Mouse (Mus musculus) heart, embryonic 16.5 days (tissue): ENCODE results near the gene a. TPM values are rescaled to one million over a fixed set of nuclear protein-coding genes. Genes with fewer than 3 reads are reported as not detected.

Experiments
- ATAC-seq: fragments of 200-750 bp; cut with Nextera tagmentation; replicated peaks from 2 replicates; pipeline ENCODE4 v1.8.0; 2017; ENCODE audit warnings: moderate number of reproducible peaks; ENCODE audit not compliant: insufficient read depth, low FRiP score; ENCODE audit errors: extremely low read depth
- H3K27ac ChIP-seq: fragments of 300-500 bp; sonication (generic); 2 replicates; pipeline ENCODE4 v1.5.1; 2014; ENCODE audit warnings: mild to moderate bottlenecking, low read length, control low read depth, moderate library complexity
- H3K27me3 ChIP-seq: fragments of 300-500 bp; sonication (generic); 2 replicates; pipeline ENCODE4 v1.6.1; 2014; ENCODE audit warnings: low read length, mixed read lengths; ENCODE audit not compliant: control insufficient read depth, insufficient read depth
- H3K36me3 ChIP-seq: fragments of 300-500 bp; sonication (generic); 2 replicates; pipeline ENCODE4 v1.6.1; 2014; ENCODE audit not compliant: control insufficient read depth, insufficient read depth
- H3K4me1 ChIP-seq: fragments of 300-500 bp; sonication (generic); 2 replicates; pipeline ENCODE4 v1.6.1; 2014; ENCODE audit warnings: low read length, mixed read lengths; ENCODE audit not compliant: control insufficient read depth, insufficient read depth
- H3K4me2 ChIP-seq: fragments of 300-500 bp; sonication (generic); 2 replicates; pipeline ENCODE4 v1.6.1; 2014; ENCODE audit warnings: low read depth, mild to moderate bottlenecking, control low read depth, low read length
- H3K4me3 ChIP-seq: fragments of 300-500 bp; sonication (generic); 2 replicates; pipeline ENCODE4 v1.5.1; 2014; ENCODE audit warnings: mild to moderate bottlenecking, control low read depth, low read length
- H3K9ac ChIP-seq: fragments of 300-500 bp; sonication (generic); 2 replicates; pipeline ENCODE4 v1.6.1; 2014; ENCODE audit warnings: low read length, control low read depth
- H3K9me3 ChIP-seq: fragments of 300-500 bp; sonication (generic); replicated peaks from 2 replicates; pipeline ENCODE4 v1.6.1; 2016; ENCODE audit warnings: low read length; ENCODE audit not compliant: control insufficient read depth
- WGBS: fragments of 180-500 bp; shearing (Covaris S2); extraction: QIAGEN DNeasy Blood & Tissue Kit; methylation state at CpG from one replicate; pipeline ENCODE4 v1.1.7; 2014; 5-methylcytosine and 5-hydroxymethylcytosine counted together
- polyA plus RNA-seq: library from polyadenylated mRNA; unstranded; fragments of >200 nt; fragmentation: Nextera tagmentation; extraction: Ambion mirVana; gene quantifications from 2 replicates; pipeline ENCODE4 v1.2.1, GENCODE M21; 2015

The a gene
- polyA plus RNA-seq, 1 experiment from 2014 or later, result 0.93 TPM

DNA sequence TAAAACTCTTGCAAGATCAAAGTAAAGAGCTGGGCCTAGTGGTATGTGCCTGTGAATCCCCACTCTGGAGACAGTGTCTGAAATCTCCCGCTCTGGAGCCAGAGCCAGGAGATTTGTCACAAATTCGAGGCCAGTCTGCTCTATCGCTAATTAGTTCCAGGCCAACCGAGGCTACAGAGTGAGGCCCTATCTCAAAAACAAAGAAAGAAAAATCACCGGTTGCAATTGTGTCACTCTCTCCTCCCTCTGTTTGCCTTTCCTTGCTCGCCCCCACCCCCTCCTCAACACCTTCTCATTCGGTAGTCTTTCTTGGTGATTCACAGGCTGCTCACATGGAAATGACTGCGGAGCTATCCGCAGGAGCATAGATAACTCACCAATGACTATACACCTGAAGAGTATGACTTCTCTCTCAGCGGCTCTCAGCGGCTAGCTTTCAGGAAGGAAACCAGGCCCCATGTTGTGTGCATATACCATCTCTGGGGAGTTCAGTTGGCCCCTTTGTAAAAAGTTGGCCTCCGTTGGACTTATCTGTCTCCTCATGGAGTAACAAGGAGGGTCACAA lies 283.6 kb downstream of the a start:
- peak overlapping the region; percentile 74 for H3K4me3 ChIP-seq
- H3K4me1 ChIP-seq, result peaks cover 13% of the 10 kb centered on the region
- no peak for ATAC-seq
- H3K9me3 ChIP-seq, result no peaks in the 10 kb centered on the region
- H3K27ac ChIP-seq, result peak overlapping the region; percentile 60; the same call in 1 of the 2 replicates
- peak overlapping the region; percentile 86 for H3K4me2 ChIP-seq
- WGBS, result 19% methylated on average over 12 of the region's 12 CpGs
- H3K36me3 ChIP-seq, result no peaks in the 10 kb centered on the region
- peak overlapping the region; percentile 92 for H3K9ac ChIP-seq
- no peaks in the 10 kb centered on the region for H3K27me3 ChIP-seq

DNA sequence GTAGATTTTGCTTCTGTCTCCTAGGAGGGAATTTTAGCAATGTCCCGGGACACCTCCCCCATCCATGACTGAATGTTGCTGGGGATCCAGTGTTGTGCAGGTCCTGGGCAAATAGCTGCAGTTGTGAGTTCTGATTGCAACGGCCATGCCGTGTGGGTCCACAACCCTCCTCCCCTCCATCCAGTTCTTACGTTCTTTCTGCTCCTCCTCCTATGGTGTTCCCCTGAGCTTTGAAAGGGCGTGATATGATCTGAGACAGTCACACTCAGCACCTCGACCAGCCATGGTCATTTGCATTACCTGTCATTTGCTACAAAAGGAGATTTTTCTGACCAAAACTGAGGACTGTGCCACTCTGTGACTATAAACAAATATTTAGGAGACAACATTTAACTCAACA lies 284.4 kb downstream of the a start:
- 66% methylated on average over 6 of the region's 6 CpGs for WGBS

DNA sequence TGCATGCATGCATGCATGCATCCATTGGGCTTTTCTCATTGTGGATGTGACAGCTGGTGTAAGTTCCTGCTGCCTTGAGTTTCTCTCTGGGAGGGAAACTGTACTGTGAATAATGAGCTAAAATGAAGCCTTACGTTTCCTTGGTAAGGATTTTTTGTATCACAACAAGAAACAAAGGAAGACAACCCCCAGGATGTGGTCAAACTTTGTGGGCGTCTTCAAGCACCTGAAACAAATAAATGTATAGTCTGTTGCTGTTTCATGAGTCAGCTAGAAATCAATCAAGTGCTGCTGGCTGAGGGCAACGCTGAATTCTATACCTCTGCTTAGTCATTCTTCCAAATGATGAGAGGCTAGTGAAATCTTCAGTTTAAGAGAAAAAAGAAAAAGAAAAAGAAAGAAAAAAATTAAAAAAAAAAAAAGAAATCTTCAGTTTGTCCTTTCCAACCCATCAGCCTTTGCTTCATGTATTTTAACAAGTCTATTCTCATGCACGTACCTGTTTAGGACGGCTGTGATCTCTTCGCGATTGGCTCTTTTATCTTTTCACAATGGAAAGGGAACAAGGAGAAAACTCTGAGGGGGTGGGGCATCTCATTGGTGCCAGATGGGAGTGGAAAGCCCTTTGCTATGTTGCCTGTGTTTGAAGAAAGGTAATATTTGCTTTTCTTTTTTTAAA lies 288.4 kb downstream of the a start:
- WGBS, result 45% methylated on average over 7 of the region's 7 CpGs

More for the DNA sequence above, 284.4 kb downstream of the a start:
- ATAC-seq, result no peak
- H3K9me3 ChIP-seq, result no peaks in the 10 kb centered on the region
- no peak overlapping the region for H3K27ac ChIP-seq
- H3K27me3 ChIP-seq, result no peaks in the 10 kb centered on the region
- H3K4me2 ChIP-seq, result no peak overlapping the region
- no peak overlapping the region for H3K4me3 ChIP-seq
- no peaks in the 10 kb centered on the region for H3K36me3 ChIP-seq
- H3K4me1 ChIP-seq, result peaks cover 13% of the 10 kb centered on the region
- no peak overlapping the region for H3K9ac ChIP-seq

DNA sequence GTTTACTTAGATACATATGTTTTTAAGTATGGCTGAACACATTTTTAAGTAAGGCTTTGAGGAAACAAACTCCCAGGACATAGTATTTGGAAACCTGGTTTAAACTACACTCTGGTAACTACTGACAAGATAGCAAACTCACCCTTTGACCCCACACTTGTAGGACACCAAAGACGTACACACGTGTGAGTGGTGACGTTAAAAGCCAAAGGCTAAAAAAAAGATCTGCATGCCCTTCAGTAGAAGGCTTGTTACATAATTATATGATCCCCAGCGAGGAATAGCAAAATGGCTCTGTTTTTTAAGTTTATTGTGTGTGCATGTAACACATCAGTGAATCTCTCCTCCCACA lies 289.0 kb downstream of the a start:
- H3K27me3 ChIP-seq, result no peaks in the 10 kb centered on the region
- H3K9me3 ChIP-seq, result no peaks in the 10 kb centered on the region
- H3K27ac ChIP-seq, result no peak overlapping the region
- H3K9ac ChIP-seq, result no peak overlapping the region
- 54% methylated on average over 4 of the region's 4 CpGs for WGBS
- no peak for ATAC-seq
- no peak overlapping the region for H3K4me2 ChIP-seq
- no peak overlapping the region for H3K4me3 ChIP-seq
- no peaks in the 10 kb centered on the region for H3K36me3 ChIP-seq
- peaks cover under 1% of the 10 kb centered on the region for H3K4me1 ChIP-seq

More for the DNA sequence above, 288.4 kb downstream of the a start:
- Histone ChIP-seq H3K36me3 (no peaks in the 10 kb centered on the region), H3K9me3 (no peaks in the 10 kb centered on the region), H3K4me3 (no peak overlapping the region), H3K27me3 (no peaks in the 10 kb centered on the region), H3K4me1 (peaks cover 6% of the 10 kb centered on the region), H3K27ac (no peak overlapping the region), H3K4me2 (no peak overlapping the region), H3K9ac (no peak overlapping the region)
- no peak for ATAC-seq

DNA sequence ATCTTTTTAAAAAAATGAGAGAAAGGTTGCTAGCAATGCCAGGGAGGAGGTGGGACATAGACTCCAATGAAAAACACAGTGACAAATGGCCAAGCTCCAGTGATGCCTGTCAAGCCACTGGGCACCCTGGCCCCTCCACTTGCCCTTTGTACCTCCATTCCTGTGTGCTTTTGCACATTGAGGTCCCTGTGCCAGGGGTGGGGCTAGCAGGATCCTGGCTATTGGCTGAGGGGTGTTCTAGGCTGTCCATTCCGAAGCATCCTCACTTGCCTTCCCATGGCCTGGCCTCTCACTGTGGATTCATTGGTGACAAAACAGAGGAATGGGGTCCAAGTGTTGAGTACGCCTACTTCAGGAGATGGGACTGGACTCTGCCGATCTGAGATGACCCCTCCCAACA lies 289.9 kb downstream of the a start:
- Histone ChIP-seq H3K9me3 (no peaks in the 10 kb centered on the region), H3K9ac (no peak overlapping the region), H3K27me3 (no peaks in the 10 kb centered on the region), H3K4me3 (no peak overlapping the region), H3K27ac (no peak overlapping the region), H3K4me2 (no peak overlapping the region), H3K4me1 (no peaks in the 10 kb centered on the region), H3K36me3 (no peaks in the 10 kb centered on the region)
- WGBS, result 79% methylated on average over 3 of the region's 3 CpGs
- no peak for ATAC-seq

DNA sequence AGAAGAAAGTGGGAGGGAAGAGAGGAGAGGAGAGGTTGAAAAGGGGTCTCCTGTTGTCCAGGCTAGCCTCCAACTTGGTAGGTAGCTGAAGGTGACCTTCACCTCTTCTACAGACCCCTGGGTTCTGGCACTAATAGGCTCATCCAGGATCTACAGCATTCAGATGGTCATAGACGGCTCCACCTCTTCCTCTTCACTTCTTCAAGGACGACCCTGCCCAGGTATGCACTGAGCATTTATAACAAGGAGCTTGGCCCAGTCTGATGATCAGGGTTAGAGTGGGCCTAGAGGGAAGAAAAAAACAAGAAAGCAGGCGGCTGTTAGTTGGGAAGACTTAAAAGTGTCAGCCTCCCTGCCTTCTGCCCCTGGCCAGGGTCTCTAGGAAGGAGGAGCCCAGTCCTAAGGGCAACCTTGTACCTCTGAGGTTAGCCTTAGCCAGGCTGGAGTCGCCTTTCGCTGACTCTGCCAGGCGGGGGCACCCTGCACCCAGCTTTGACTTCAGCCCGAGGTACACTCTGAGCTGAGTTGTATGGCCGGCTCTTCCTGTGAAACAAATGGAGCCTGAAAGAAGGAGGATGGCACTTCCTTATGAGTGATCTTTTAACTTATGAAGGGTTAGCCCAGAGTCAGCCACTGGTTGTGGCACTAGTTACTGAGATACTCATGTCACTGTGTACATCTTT lies 291.1 kb downstream of the a start:
- no peaks in the 10 kb centered on the region for H3K9me3 ChIP-seq
- no peaks in the 10 kb centered on the region for H3K27me3 ChIP-seq
- no peak overlapping the region for H3K9ac ChIP-seq
- no peak; the same call in 1 of the 2 replicates for ATAC-seq
- H3K4me2 ChIP-seq, result no peak overlapping the region
- no peak overlapping the region for H3K4me3 ChIP-seq
- H3K27ac ChIP-seq, result no peak overlapping the region
- H3K36me3 ChIP-seq, result no peaks in the 10 kb centered on the region
- WGBS, result 16% methylated on average over 8 of the region's 8 CpGs
- H3K4me1 ChIP-seq, result no peaks in the 10 kb centered on the region

DNA sequence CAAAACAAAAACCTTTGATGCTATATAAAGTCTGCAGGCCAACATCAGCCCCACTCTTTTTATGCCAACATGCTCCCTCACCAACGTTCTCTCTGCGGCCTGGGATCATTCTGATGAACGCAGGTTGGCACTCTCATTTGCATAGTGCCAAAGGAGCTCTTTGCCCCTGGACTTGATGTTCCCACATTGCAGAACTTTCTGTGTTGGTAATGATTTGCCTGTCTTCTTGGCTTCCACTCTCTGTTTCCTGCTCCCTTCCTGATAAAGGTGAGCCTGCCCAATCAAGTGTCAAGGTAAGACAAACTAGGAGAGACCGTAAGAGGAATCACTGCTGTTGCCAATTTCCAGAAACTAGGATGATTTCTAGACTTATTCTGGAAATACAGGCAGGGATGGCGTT lies 293.3 kb downstream of the a start:
- H3K4me1 ChIP-seq, result no peaks in the 10 kb centered on the region
- H3K36me3 ChIP-seq, result no peaks in the 10 kb centered on the region
- ATAC-seq, result no peak
- WGBS, result 83% methylated on average over 5 of the region's 5 CpGs
- no peaks in the 10 kb centered on the region for H3K9me3 ChIP-seq
- no peak overlapping the region for H3K9ac ChIP-seq
- H3K27ac ChIP-seq, result no peak overlapping the region
- no peaks in the 10 kb centered on the region for H3K27me3 ChIP-seq
- H3K4me3 ChIP-seq, result no peak overlapping the region
- no peak overlapping the region for H3K4me2 ChIP-seq

DNA sequence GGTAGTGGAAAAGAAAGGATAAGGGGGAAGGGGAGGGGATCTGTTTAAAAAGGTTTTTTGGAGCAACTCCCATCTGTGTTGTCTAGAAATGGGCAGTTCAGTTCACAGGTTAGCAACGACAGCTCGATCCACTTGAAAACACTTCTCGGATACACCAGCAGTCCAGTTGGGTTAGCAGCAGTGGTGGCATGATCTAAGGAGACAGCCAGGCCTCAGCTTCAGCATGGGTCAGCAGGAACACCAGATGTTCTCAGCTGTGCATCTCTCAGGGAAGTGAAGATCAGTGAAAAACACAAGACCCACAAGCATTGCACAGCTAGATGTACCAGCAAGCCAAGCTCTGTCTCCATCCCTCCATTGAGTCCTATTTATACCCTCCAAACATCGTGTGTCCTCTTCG lies 295.1 kb downstream of the a start:
- H3K27ac ChIP-seq, result no peak overlapping the region
- no peaks in the 10 kb centered on the region for H3K36me3 ChIP-seq
- H3K4me3 ChIP-seq, result no peak overlapping the region
- WGBS, result 83% methylated on average over 5 of the region's 5 CpGs
- no peak overlapping the region for H3K9ac ChIP-seq
- H3K9me3 ChIP-seq, result no peaks in the 10 kb centered on the region
- 0 out of 2 replicates have a peak, but pooled peaks cover under 1% of the 10 kb centered on the region for H3K4me1 ChIP-seq
- no peaks in the 10 kb centered on the region for H3K27me3 ChIP-seq
- no peak overlapping the region for H3K4me2 ChIP-seq
- ATAC-seq, result no peak

DNA sequence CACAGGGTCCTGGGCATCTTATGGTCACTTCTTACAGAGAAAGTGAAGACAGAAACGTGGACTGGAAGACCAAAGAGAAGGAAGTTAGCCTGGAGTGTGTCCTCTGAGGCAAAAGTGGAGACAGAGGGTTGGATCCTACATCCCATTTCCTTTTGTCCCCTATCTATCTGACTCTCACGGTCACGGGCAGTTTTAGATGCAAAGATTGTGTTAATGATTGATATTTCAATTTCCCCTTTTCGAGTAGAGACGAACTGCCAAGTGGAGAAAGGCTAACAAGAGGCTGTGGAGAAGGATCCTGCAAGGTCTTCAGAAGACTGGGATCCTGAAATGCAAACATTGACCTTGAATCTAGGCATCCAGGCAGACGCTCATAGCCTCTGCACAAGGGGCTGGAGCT lies 297.1 kb downstream of the a start:
- WGBS, result 64% methylated on average over 6 of the region's 6 CpGs
- H3K4me3 ChIP-seq, result no peak overlapping the region
- no peaks in the 10 kb centered on the region for H3K36me3 ChIP-seq
- ATAC-seq, result no peak
- no peaks in the 10 kb centered on the region for H3K27me3 ChIP-seq
- H3K27ac ChIP-seq, result no peak overlapping the region
- 0 out of 2 replicates have a peak, but pooled peaks cover 2% of the 10 kb centered on the region for H3K4me1 ChIP-seq
- H3K4me2 ChIP-seq, result no peak overlapping the region
- H3K9ac ChIP-seq, result no peak overlapping the region
- H3K9me3 ChIP-seq, result no peaks in the 10 kb centered on the region
